Mouse (Mus musculus): Measurements from ENCODE around the gene Adcy5.

Gene Adcy5

GRCm38 (mm10) chr16:35154641-35155390 lies at the start of gene Adcy5:
Gene Adcy5 (plus strand): TSS chr16:35154877.
- DNase-seq (ENCODE audit: low spot score in 2 of 2) = peak in 1 of 2 experiments; percentile 37

- DNase-seq (ENCODE audit: low spot score in 2 of 2) = no peak
These were observed 46.7 kb upstream of the Adcy5 start for GRCm38 (mm10) chr16:35107985-35108384.

GRCm38 (mm10) chr16:35109156-35109555 lies 45.5 kb upstream of the Adcy5 start:
- DNase-seq (ENCODE audit: low spot score in 2 of 2) = no peak

- no peak for DNase-seq (ENCODE audit: low spot score in 2 of 2)
These were observed 44.9 kb upstream of the Adcy5 start for GRCm38 (mm10) chr16:35109656-35110291.

- peak; percentile 87 to 88 for DNase-seq (ENCODE audit: low spot score in 2 of 2)
These were observed 44.1 kb upstream of the Adcy5 start for GRCm38 (mm10) chr16:35110410-35111142.

- DNase-seq (ENCODE audit: low spot score in 2 of 2) = peak in 1 of 2 experiments; percentile 21
These were observed 43.5 kb upstream of the Adcy5 start for GRCm38 (mm10) chr16:35111143-35111620.

GRCm38 (mm10) chr16:35113496-35113895 lies 41.2 kb upstream of the Adcy5 start:
- no peak for DNase-seq (ENCODE audit: low spot score in 2 of 2)

GRCm38 (mm10) chr16:35116328-35116956 lies 38.2 kb upstream of the Adcy5 start:
- DNase-seq (ENCODE audit: low spot score in 2 of 2) = no peak

GRCm38 (mm10) chr16:35117436-35117835 lies 37.2 kb upstream of the Adcy5 start:
- no peak for DNase-seq (ENCODE audit: low spot score in 2 of 2)

- DNase-seq (ENCODE audit: low spot score in 2 of 2) = no peak
These were observed 34.1 kb upstream of the Adcy5 start for GRCm38 (mm10) chr16:35120603-35121002.

GRCm38 (mm10) chr16:35127270-35127669 lies 27.4 kb upstream of the Adcy5 start:
- no peak for DNase-seq (ENCODE audit: low spot score in 2 of 2)

GRCm38 (mm10) chr16:35130172-35130571 lies 24.5 kb upstream of the Adcy5 start:
- no peak for DNase-seq (ENCODE audit: low spot score in 2 of 2)

GRCm38 (mm10) chr16:35139416-35139815 lies 15.3 kb upstream of the Adcy5 start:
- no peak for DNase-seq (ENCODE audit: low spot score in 2 of 2)

- no peak for DNase-seq (ENCODE audit: low spot score in 2 of 2)
These were observed 14.6 kb upstream of the Adcy5 start for GRCm38 (mm10) chr16:35139873-35140619.

- no peak for DNase-seq (ENCODE audit: low spot score in 2 of 2)
These were observed 14.1 kb upstream of the Adcy5 start for GRCm38 (mm10) chr16:35140620-35140975.

- no peak for DNase-seq (ENCODE audit: low spot score in 2 of 2)
These were observed 12.8 kb upstream of the Adcy5 start for GRCm38 (mm10) chr16:35141839-35142238.

GRCm38 (mm10) chr16:35146153-35146552 lies 8.5 kb upstream of the Adcy5 start:
- no peak for DNase-seq (ENCODE audit: low spot score in 2 of 2)

GRCm38 (mm10) chr16:35153146-35153755 lies 1.4 kb upstream of the Adcy5 start:
- no peak for DNase-seq (ENCODE audit: low spot score in 2 of 2)

GRCm38 (mm10) chr16:35154245-35154640 lies 434 bp upstream of the Adcy5 start:
- DNase-seq (ENCODE audit: low spot score in 2 of 2) = peak; percentile 41 to 47

GRCm38 (mm10) chr16:35155391-35156305 lies 971 bp downstream of the Adcy5 start:
- no peak for DNase-seq (ENCODE audit: low spot score in 2 of 2)
